Mouse (Mus musculus): ENCODE results near the gene 4930486L24Rik.
"Not testable (repeated sequence)": the region's sequence is repeated elsewhere in the genome, so short reads cannot be mapped to it uniquely, and the experiment has no call there.

The 4930486L24Rik gene

DNA sequence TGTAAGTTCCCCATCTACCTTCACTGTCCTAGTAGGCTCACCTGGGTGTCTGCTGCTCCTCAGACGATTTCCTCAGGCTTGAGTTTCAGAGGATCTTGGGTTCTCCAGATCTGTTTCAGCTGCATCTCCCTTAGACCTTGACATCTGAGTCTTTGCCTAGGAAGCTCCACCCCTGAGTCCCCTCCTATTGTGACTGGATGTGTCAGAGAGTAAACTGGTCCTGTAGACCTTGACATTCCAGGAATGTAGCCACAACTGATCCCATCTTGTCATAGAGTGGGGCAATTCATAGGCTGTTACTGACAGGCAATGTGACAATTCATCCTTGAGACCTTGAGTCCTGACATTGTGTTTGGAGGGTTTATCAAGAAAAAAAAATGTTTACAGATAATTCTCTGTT lies at the start of gene 4930486L24Rik:
4930486L24Rik (minus strand) TSS at position 195 of the 400 bp plus-strand sequence.
- no peak for DNase-seq (ENCODE audit: low spot score in 2 of 2)

DNA sequence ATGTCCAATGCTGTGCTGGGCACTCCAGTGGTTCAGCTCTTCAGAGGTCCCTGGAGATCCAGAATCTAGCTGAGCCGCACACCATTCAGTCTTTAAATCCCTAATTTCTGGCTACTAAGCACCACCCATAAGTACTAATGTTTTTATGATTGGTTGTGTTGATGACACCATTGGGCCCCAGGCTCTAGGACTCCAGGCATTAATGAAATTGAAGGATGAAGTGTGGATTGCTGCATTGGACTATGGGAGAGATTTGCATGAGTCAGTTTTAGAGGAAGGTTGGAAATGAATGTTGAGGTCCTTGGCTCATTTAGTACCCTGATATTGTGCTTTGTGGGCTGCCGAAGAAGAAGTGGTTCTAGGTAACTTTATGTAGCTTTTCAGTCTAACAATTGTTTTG lies 40.5 kb upstream of the 4930486L24Rik start, which contains the start of gene Tpbpb:
Tpbpb (minus strand) TSS at position 101 of the 400 bp plus-strand sequence.
- not testable (repeated sequence) for DNase-seq (ENCODE audit: low spot score in 2 of 2)

DNA sequence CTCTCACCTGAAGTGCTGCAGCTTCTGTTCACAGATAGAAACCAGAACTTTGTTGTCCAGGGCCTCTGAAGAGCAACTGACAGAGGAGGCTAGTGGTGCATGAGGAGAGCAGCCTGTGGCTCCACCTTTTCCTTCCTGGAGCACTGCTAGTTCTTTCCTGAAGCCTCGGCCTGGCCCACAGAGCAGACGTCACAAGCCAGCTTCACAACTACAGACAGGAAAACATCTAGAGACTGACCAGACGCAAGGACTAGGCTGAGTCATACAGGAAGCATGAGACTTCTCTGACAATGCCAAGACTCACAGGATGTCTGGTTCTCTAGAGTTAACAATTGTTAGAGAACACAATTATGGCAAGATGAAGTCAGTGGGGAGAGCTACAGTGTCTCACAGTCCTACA lies 33.1 kb upstream of the 4930486L24Rik start, which contains the start of gene Ctla2b:
Ctla2b (minus strand) TSS at position 120 of the 400 bp plus-strand sequence.
- DNase-seq (ENCODE audit: low spot score in 2 of 2) = peak; percentile 79 to 87

DNA sequence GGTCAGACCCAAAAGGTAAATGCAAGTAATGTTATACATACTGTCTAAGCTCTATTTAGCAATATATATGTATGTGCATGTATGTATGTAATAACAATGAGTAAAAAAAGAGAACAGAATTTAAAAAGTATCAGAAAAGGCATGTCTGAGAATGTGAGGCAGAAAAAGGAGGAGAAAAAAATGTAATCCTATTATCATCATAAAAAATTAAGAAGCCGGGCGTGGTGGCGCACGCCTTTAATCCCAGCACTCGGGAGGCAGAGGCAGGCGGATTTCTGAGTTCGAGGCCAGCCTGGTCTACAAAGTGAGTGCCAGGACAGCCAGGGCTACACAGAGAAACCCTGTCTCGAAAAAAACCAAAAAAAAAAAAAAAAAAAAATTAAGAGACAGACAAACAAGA lies 32.5 kb upstream of the 4930486L24Rik start, which contains the start of gene Gm49392:
Gm49392 (minus strand) TSS at position 101 of the 400 bp plus-strand sequence.
- DNase-seq (ENCODE audit: low spot score in 2 of 2) = not testable (repeated sequence)

DNA sequence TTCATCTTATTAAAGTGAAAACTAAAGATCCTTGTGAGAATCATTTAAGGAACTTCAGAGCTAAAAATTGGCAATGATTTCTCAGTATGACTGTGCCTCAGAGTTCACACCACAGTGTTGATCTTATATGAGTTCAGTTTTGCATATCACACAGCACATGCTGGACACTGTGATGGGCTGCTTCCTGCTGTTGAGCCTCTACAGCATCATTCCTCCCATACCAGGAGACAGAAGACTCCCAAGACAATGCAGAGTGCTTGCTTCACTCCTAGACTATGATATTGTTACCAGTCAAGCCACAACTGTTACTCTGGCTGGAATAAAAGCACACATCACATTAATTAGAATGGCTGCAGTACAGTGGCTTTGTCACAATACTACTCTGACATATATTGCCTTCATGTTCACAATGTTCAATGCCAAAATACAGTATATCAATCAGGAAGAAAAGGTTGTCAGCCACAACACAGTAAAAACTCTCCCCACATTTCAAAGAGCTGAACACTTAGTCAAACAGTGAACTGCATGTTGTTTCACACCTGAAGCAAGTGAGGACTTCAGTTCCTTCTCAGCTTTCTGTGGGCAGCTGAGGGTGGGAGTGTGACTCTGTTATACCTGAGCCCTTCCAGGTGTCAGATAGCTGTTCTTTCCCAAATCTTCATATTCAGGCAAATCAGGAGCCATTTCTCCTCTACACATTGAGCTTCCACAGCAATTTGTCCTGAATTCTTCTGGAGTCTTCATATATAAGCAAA lies 31.3 kb upstream of the 4930486L24Rik start:
- DNase-seq (ENCODE audit: low spot score in 2 of 2) = peak; percentile 20 to 54

DNA sequence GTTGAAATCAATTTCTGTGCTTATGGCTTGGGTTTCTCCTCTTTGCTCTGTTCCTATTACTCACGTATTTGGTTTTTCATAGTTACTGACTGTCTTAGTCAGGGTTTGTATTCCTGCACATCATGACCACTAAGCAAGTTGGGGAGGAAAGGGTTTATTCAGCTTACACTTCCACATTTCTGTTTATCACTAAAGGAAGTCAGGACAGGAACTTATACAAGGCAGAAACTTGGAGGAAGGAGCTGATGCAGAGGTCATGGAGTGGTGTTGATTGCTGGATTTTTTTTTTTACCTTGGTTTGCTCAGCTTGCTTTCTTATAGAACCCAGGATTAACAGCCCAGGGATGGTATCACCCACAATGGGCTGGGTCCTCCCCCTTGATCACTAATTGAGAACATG lies 28.0 kb upstream of the 4930486L24Rik start:
- no peak for DNase-seq (ENCODE audit: low spot score in 2 of 2)

DNA sequence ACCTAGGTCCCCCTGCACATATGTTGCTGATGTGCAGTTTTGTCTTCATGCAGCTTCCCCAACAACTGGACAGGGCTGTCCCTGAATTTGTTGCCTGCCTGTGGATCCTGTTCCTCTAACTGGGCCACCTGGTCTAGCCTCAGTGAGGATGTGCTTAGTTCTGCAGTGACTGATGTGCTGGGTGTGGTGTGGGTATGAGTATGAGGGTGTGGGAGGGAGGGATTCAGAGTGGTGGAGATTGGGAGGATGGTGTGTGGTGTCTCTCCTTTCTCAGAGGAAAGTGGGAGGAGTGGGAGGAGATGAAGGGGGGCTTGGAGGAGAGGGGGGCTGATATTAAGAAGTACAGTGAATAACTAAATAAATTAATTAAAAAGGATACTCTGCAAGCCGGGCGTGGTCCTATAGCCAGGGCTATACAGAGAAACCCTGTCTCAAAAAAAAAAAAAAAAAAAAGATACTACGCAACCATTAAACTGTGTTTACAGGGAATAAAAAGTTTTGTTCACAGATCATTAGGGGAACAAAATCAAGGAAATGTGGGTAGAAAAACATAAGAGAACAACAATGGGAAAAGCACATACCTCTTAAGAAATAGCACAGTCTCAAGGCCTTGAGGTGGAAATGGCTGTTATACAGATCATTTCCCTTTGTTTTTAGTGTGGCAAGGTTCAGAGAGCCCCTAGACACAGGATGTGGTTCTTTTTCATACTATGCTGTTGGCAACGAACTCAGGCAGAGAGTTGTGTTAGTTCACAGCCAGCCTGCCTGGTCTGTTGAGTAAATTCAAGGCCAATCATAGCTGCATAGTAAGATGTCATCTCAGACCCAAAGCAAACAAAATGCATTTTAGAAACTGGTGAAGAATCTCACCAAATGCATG lies 15.8 kb downstream of the 4930486L24Rik start:
- DNase-seq (ENCODE audit: low spot score in 2 of 2) = peak; percentile 50 to 72

DNA sequence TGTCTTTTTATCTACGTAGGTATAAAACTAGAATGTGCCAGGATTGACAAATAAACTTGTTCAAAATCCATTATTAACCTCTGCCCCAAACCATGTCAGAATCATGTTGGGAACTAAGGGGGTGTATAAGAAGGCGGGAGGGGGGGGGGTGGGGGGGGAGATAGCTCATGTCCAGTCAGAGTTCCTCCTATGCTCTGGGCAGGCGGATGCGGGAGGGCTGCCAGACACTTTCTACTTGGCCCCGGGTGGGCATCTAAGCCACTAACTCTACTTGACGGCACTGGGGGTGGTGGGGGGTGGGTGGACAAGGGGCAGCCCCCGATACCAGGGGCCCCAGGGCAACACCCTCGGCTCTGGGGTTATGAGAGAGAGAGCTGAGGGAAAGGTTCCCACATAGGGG lies 21.1 kb downstream of the 4930486L24Rik start:
- no peak for DNase-seq (ENCODE audit: low spot score in 2 of 2)

DNA sequence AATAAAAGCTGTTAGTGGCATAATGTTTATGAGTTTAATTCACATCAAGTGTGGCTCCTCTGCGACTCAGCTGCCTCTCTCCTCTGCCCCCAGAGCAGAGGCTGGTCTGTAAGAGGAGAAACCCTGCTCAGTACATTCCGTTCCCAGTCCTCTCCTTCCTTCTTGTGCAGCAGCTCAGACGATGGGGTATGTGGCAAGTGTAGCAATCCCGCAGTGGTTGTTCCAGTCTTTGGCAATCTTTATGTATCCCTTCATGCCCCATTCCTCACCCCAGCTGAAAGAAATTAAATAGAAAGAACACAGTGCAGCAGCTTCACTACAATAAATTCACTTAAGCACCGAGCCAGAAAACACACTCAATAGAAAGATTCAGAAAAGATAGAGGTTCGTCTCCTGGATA lies 21.6 kb downstream of the 4930486L24Rik start:
- no peak for DNase-seq (ENCODE audit: low spot score in 2 of 2)

DNA sequence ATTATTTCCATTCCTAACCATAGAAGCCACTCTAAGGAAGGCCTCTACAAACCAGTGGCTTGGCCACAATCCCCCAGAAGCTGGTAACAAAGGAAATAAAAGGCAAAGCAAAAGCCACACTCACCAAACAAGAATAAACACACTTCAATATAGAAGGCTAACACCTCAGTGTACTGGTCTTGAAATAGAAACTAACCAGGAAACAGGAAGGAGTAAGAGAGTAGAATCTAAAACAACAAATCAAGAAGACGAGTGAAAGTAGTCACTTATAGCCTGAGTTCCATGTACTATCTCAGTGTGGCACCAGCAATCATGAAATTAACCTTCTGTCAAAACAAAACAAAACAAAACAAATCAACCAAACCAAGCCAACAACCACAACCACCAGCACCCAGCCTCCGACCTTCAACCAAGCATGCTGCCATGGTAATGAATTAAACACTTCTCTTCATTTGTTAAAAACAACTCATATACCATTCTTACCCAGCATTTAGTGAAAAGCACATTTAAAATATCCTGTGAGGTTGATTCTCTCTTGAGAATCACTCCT lies 24.8 kb downstream of the 4930486L24Rik start:
- peak; percentile 25 to 57 for DNase-seq (ENCODE audit: low spot score in 2 of 2)

DNA sequence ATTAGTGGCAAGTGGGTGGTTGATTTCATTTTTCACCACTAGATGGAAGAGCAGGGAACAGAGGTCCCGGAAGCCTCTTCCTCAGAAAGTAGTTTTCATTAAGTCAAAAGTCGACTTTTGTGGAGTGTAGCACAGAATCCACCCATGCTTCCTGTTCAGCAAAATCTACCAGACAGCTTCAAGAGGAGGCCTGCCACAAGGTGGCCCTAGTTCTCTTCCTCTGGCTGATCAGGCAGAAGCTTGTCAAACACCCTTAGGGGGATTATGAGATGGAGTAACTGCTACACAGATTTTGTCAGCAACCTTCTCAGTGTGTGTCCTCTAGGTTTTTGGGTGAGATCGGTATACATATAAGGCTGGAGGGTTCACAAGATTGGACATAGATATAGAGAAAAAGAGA lies 38.2 kb downstream of the 4930486L24Rik start:
- peak; percentile 45 to 51 for DNase-seq (ENCODE audit: low spot score in 2 of 2)

DNA sequence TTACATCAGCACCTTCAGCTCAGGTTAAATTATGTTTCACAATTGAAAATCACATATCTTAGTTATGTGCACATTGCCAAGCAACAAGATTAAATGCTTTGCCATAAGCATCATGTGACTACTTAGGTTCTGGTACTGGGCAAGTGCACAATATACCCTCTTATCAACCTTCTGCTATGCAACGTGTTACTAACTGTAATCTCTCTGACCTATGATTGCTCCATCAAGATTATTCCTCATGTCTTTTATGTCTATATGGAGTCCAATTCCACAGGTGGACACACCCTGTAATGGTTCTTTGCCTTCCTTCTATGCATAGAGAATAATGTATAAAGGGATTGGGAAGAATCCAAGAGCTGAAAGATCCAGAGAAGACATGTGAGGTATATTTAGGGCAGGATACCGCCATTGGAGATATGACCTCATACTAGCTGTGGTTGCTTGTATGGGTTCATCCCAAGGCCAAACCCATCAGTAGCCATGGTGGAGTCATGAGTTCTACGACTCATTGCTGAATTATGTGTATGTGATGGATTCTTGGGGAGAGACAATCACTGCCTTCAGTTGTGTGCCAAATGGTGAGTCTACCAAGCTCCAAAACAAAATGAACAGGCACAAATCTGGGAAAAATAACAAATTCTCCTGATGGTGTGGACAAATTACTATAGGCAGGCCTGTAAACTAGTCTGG lies 43.6 kb downstream of the 4930486L24Rik start:
- no peak for DNase-seq (ENCODE audit: low spot score in 2 of 2)

DNA sequence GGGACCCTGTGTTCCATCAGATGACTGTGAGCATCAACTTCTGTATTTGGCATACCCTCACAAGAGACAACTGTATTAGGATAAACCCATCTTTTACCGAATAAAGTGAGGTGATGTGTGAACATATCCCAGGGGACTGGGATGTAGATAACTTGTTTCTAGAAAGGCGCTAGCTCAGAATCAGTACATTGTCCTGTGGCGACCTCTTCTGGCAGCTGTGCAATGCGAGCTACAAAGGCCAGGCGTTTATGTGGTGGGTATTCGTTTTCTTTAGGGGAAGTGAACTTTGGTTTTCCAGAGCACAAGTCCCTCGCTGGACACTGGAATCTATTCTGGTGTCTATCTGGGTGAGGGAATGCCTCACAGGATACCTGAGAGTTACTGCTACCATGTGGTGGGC lies 44.8 kb downstream of the 4930486L24Rik start:
- DNase-seq (ENCODE audit: low spot score in 2 of 2) = peak in 1 of 2 experiments; percentile 12

DNA sequence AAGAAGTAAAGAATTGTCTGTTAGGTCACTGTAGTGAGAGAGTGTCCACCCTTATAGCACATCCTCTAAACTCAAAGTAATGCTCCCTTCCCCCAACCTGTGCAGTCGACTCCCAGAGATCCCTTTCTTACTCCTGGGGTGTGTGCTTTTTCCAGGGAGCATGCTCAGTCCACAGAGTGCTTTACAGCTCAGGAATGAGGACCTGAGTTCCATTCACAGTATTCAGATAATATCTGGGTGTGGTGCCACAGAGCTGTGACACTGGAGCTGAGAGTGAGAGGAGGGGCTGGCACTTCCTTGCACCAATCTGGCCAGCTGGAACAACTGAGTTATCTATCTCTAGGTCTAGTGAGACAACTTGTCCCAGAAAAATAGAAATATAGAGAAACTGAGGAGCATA lies 50.6 kb downstream of the 4930486L24Rik start:
- no peak for DNase-seq (ENCODE audit: low spot score in 2 of 2)

DNA sequence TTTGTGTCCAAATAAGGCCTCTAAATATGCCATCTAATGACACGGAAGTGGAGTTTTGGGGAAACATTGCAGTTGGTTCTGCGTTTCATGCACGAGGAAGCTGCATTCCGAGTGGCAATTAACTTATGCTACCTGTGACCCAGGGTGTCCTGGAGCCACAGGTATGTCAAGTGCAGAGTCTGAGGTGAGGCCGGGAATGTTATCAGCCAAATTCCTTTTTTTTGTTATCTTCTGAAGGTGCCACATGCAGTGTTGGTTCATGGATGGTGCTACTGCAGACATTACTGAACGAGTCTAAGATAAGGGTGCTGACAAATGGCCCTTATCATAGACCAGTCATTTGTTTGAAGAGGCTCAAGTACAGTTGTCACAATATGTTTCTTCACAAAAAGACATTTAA lies 51.5 kb downstream of the 4930486L24Rik start:
- DNase-seq (ENCODE audit: low spot score in 2 of 2) = no peak

DNA sequence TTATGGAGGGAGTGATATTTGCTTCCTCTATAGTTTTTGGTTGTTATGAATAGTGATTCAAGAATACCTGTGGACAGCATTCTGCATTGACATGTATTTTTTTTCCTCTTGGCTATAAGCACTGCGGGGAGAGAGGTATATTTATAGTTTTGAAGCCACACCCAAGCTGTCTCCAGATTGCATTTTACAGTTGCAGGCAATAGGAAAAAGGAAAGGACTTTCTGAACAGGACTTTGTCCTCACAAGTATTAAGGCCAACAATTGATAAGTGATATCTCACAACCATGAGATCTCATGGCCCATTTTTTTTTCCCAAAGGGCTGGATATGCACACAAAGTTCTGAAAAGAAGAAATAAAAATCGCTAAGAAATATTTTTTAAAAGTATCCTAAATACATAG lies 54.6 kb downstream of the 4930486L24Rik start:
- DNase-seq (ENCODE audit: low spot score in 2 of 2) = no peak

DNA sequence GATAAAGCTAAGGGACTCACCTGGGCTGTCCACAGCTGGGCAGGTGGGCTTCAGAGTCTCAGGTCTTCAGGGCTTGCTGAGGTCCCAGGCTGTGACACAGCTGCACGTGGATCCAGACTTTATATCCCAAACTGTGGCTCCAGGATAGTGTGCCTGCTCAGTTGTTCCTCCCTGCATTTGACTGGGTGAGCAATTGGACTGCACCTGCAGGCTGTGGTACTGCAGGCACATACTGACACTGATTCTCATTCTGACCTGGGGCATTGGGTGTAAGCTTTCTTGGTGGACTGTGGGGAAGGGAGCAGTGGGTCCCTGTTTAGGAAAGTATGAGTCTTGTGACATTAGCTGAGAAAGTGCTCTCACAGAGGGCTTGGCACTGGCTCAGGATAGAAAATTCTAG lies 61.5 kb downstream of the 4930486L24Rik start, which contains the start of gene Ctsll3:
Ctsll3 (minus strand) TSS at position 101 of the 400 bp plus-strand sequence.
- no peak for DNase-seq (ENCODE audit: low spot score in 2 of 2)
